Mouse (Mus musculus) kidney, embryonic 15.5 days (tissue): ENCODE results near the gene Sergef. TPM values are rescaled to one million over a fixed set of nuclear protein-coding genes. Genes with fewer than 3 reads are reported as not detected.
A peak's percentile ranks its signal among the peaks of the same experiment; 100 is the strongest.
"Not testable (repeated sequence)": the region's sequence is repeated elsewhere in the genome, so short reads cannot be mapped to it uniquely, and the experiment has no call there.

Source experiments
- ATAC-seq: fragments of 200-750 bp; cut with Nextera tagmentation; replicated peaks from 2 replicates; pipeline ENCODE4 v1.8.0; 2017; ENCODE audit warnings: moderate TSS enrichment; ENCODE audit not compliant: low FRiP score
- H3K27ac ChIP-seq: fragments of 300-500 bp; sonication (generic); 2 replicates; pipeline ENCODE4 v1.5.1; 2015; ENCODE audit warnings: mild to moderate bottlenecking, inconsistent platforms
- H3K27me3 ChIP-seq: fragments of 300-500 bp; sonication (generic); 2 replicates; pipeline ENCODE4 v1.6.1; 2015; ENCODE audit warnings: inconsistent platforms
- H3K36me3 ChIP-seq: fragments of 300-500 bp; sonication (generic); 2 replicates; pipeline ENCODE4 v1.6.1; 2015; ENCODE audit warnings: inconsistent platforms
- H3K4me1 ChIP-seq: fragments of 300-500 bp; sonication (generic); 2 replicates; pipeline ENCODE4 v1.6.1; 2015; ENCODE audit warnings: inconsistent platforms
- H3K4me2 ChIP-seq: fragments of 300-500 bp; sonication (generic); 2 replicates; pipeline ENCODE4 v1.6.1; 2015; ENCODE audit warnings: moderate library complexity, mild to moderate bottlenecking, inconsistent platforms
- H3K4me3 ChIP-seq: fragments of 300-500 bp; sonication (generic); replicated peaks from 2 replicates; pipeline ENCODE4 v1.5.1; 2015; ENCODE audit warnings: mild to moderate bottlenecking, inconsistent platforms
- H3K9ac ChIP-seq: fragments of 300-500 bp; sonication (generic); 2 replicates; pipeline ENCODE4 v1.6.1; 2015; ENCODE audit warnings: mild to moderate bottlenecking, inconsistent platforms
- H3K9me3 ChIP-seq: fragments of 300-500 bp; sonication (generic); replicated peaks from 2 replicates; pipeline ENCODE4 v1.6.1; 2016; ENCODE audit warnings: inconsistent platforms
- WGBS: fragments of 180-500 bp; shearing (Covaris S2); methylation state at CpG from one replicate; pipeline ENCODE4 v1.1.7; 2015; ENCODE audit warnings: mixed read lengths; 5-methylcytosine and 5-hydroxymethylcytosine counted together
- polyA plus RNA-seq: library from polyadenylated mRNA; unstranded; fragments of >200 nt; fragmentation: Nextera tagmentation; extraction: Ambion mirVana; gene quantifications from 2 replicates; pipeline ENCODE4 v1.2.1, GENCODE M21; 2015

Sergef gene
- polyA plus RNA-seq, result 13.9 and 16.4 TPM in 2 replicates

GRCm38 (mm10) chr7:46639692-46640031 lies at the start of gene Sergef:
Gene Sergef, minus strand, starts transcription at chr7:46639807.
- WGBS, result under 1% methylated on average over 30 of the region's 30 CpGs
- ATAC-seq, result peak; percentile 98
- no peaks in the 10 kb centered on the region for H3K9me3 ChIP-seq
- H3K4me2 ChIP-seq, result peak within 1 kb of the TSS; percentile 93
- H3K27me3 ChIP-seq, result peaks cover 10% of the 10 kb centered on the region
- H3K27ac ChIP-seq, result peak within 1 kb of the TSS; percentile 57; the same call in 1 of the 2 replicates
- H3K4me3 ChIP-seq, result peak within 1 kb of the TSS; percentile 63
- H3K36me3 ChIP-seq, result no peaks in the 10 kb centered on the region
- peak within 1 kb of the TSS; percentile 74 for H3K9ac ChIP-seq
- peaks cover 17% of the 10 kb centered on the region for H3K4me1 ChIP-seq

GRCm38 (mm10) chr7:46686827-46687226 lies 47.2 kb upstream of the Sergef start:
- no peaks in the 10 kb centered on the region for H3K27me3 ChIP-seq
- H3K36me3 ChIP-seq, result peaks cover 42% of the 10 kb centered on the region
- H3K4me2 ChIP-seq, result no peak overlapping the region
- no peak for ATAC-seq
- no peak overlapping the region for H3K4me3 ChIP-seq
- no peak overlapping the region for H3K9ac ChIP-seq
- H3K4me1 ChIP-seq, result no peaks in the 10 kb centered on the region
- no peak overlapping the region for H3K27ac ChIP-seq
- no peaks in the 10 kb centered on the region for H3K9me3 ChIP-seq
- WGBS, result 86% methylated on average over 5 of the region's 5 CpGs

DNA sequence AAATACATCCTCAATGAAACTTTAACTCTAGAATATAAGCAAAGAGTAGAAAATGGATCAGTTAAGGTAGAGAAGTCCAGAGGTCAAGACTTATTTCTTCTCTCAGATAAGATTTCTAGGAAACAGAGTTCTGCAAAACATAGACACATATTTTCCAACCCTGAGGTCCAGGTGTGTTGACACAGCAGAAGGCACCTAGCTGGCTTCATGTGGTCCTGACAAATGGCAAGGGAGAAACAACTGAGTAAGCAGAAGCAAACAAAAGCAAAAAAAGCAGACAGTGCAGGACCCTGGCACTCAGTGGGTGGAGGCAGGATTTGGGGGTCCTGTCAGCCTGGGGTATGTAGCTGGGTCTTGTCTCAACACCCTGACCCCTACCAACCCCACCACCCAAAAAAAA lies 41.1 kb upstream of the Sergef start:
- H3K9me3 ChIP-seq, result no peaks in the 10 kb centered on the region
- no peak overlapping the region for H3K9ac ChIP-seq
- H3K27me3 ChIP-seq, result no peaks in the 10 kb centered on the region
- H3K36me3 ChIP-seq, result no peaks in the 10 kb centered on the region
- ATAC-seq, result no peak
- no peak overlapping the region for H3K27ac ChIP-seq
- H3K4me1 ChIP-seq, result no peaks in the 10 kb centered on the region
- H3K4me2 ChIP-seq, result no peak overlapping the region
- H3K4me3 ChIP-seq, result no peak overlapping the region

- WGBS, result 78% methylated on average over 7 of the region's 7 CpGs
- not testable (repeated sequence) for H3K4me2 ChIP-seq, H3K27ac ChIP-seq, H3K4me3 ChIP-seq, H3K4me1 ChIP-seq, H3K36me3 ChIP-seq, H3K27me3 ChIP-seq, ATAC-seq, H3K9ac ChIP-seq, H3K9me3 ChIP-seq
These were observed 39.4 kb upstream of the Sergef start for GRCm38 (mm10) chr7:46679044-46679443.

GRCm38 (mm10) chr7:46678417-46678816 lies 38.8 kb upstream of the Sergef start:
- no peaks in the 10 kb centered on the region for H3K9me3 ChIP-seq
- no peak overlapping the region for H3K4me3 ChIP-seq
- H3K27me3 ChIP-seq, result no peaks in the 10 kb centered on the region
- H3K36me3 ChIP-seq, result no peaks in the 10 kb centered on the region
- WGBS, result 96% methylated on average over 3 of the region's 3 CpGs
- H3K4me2 ChIP-seq, result no peak overlapping the region
- no peaks in the 10 kb centered on the region; the same call in 1 of the 2 replicates for H3K4me1 ChIP-seq
- no peak overlapping the region for H3K9ac ChIP-seq
- ATAC-seq, result no peak
- no peak overlapping the region for H3K27ac ChIP-seq

DNA sequence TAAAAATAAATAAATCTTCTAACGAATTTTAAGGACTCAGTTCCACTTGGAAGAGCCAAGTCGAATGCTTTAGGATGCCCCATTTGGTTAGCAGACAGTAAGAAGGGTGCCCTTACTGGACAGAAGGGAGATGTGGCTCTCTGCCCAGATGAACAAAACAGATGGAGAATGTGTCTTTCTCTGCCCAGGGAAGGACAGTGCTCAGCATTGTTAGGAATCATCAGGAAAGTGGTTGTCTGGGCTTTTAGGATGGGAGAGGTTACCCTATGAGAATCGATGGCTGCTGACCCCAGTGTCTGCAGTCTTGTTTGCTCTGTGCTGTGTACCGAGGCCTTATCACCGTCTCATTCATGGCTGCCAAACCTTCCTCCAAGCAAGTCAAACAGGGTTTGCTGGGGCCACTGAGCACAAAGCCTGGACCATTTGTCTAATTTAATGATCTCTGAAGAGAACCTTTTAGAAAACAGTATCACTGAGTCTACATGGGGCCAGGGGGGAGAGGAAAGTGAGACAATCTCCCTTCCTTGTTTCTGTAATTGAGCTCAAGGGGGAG lies 37.3 kb upstream of the Sergef start:
- ATAC-seq, result peak; percentile 56; the same call in 1 of the 2 replicates
- H3K9me3 ChIP-seq, result no peaks in the 10 kb centered on the region
- no peak overlapping the region for H3K4me2 ChIP-seq
- H3K27me3 ChIP-seq, result no peaks in the 10 kb centered on the region
- no peak overlapping the region for H3K27ac ChIP-seq
- H3K4me1 ChIP-seq, result peaks cover 8% of the 10 kb centered on the region
- no peak overlapping the region for H3K4me3 ChIP-seq
- H3K9ac ChIP-seq, result no peak overlapping the region
- no peaks in the 10 kb centered on the region for H3K36me3 ChIP-seq
- WGBS, result 38% methylated on average over 5 of the region's 5 CpGs

DNA sequence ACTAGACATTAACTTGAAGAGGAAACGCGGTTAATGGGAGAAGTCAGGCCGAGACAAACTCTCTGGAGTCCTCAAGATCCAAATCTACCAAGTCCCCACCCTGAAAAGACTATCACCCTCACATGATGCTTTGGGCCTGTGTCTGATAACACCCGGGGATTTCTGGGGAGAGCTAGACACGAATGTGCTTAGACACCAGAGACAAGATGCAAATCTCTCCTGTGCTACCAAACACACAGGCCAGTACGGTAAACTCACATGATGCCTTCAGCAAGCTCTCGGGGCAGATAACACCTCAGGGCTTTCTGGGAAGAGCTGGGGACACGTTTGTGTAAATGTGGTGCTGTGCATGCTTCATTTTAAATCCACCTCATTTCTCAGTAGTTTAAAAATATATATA lies 36.3 kb upstream of the Sergef start:
- Histone ChIP-seq H3K27ac (no peak overlapping the region), H3K4me3 (no peak overlapping the region), H3K27me3 (no peaks in the 10 kb centered on the region), H3K4me2 (no peak overlapping the region), H3K4me1 (peaks cover 11% of the 10 kb centered on the region), H3K9ac (no peak overlapping the region), H3K9me3 (no peaks in the 10 kb centered on the region), H3K36me3 (no peaks in the 10 kb centered on the region)
- ATAC-seq, result no peak
- 83% methylated on average over 8 of the region's 8 CpGs for WGBS

GRCm38 (mm10) chr7:46675061-46675460 lies 35.5 kb upstream of the Sergef start:
- 90% methylated on average over 7 of the region's 7 CpGs for WGBS
- Histone ChIP-seq H3K27ac (no peak overlapping the region), H3K9ac (no peak overlapping the region), H3K4me3 (no peak overlapping the region), H3K9me3 (no peaks in the 10 kb centered on the region), H3K4me1 (peaks cover 11% of the 10 kb centered on the region), H3K4me2 (no peak overlapping the region), H3K36me3 (no peaks in the 10 kb centered on the region), H3K27me3 (no peaks in the 10 kb centered on the region)
- ATAC-seq, result no peak

DNA sequence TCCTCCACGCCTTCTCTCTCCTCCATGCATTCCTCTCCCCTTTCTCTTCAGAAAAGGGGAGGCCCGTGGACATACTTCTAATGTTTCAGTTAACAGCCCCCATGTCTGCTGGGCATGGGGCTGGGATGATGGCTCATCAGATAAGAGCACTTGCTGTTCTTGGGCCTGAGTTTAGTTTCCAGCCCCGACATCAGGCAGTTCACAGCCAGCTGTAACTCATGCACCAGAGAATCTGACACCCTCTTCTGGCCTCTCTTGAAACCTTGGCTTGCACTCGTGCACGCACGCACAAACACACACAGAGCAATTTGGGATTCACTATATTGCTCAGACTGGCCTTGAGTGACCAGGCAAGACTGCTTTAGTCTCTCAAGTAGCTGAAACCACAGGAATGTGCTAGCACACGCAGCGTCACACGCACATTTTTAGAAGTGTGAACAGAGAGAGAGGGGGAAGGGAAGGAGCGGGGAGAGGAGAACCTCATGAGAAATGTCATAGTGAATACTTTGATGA lies 32.6 kb upstream of the Sergef start, which contains the start of gene Tph1:
Tph1 (minus strand) TSS at position 378 of the 513 bp plus-strand sequence.
- H3K36me3 ChIP-seq, result no peaks in the 10 kb centered on the region
- no peak within 1 kb of the TSS for H3K4me3 ChIP-seq
- peaks cover 4% of the 10 kb centered on the region; the same call in 1 of the 2 replicates for H3K27me3 ChIP-seq
- no peak within 1 kb of the TSS for H3K4me2 ChIP-seq
- peaks cover 15% of the 10 kb centered on the region for H3K4me1 ChIP-seq
- no peaks in the 10 kb centered on the region for H3K9me3 ChIP-seq
- H3K27ac ChIP-seq, result no peak within 1 kb of the TSS
- 26% methylated on average over 10 of the region's 10 CpGs for WGBS
- 0 out of 2 replicates have a peak within 1 kb of the TSS, but pooled peaks have one; percentile 11 for H3K9ac ChIP-seq
- 0 out of 2 replicates have a peak, but pooled peaks have one; percentile 31 for ATAC-seq

GRCm38 (mm10) chr7:46667256-46667655 lies 27.6 kb upstream of the Sergef start:
- ATAC-seq, result 0 out of 2 replicates have a peak, but pooled peaks have one; percentile 54

DNA sequence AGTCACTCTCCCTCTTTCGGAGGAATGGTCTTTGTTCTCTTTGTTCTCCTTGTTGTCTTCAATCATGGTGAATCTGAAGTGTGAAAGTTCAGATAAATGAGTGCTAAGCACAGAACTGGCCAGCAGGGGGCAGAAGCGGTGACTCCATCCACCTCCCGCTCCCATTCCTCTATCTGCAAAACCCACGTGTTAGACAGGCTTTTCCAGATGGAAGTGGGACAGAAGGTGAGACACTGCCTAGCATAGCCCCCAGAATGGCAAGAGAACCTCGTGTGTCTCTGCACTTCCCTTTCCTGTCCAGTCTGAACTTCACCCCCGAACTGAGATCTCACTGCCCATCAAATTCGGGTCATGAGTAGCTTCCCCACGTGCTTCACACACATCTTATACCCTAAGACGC lies 25.6 kb upstream of the Sergef start:
- ATAC-seq, result no peak
- no peaks in the 10 kb centered on the region for H3K9me3 ChIP-seq
- WGBS, result 23% methylated on average over 9 of the region's 9 CpGs
- H3K27me3 ChIP-seq, result peaks cover 26% of the 10 kb centered on the region
- H3K36me3 ChIP-seq, result no peaks in the 10 kb centered on the region
- no peak overlapping the region for H3K4me2 ChIP-seq
- H3K4me1 ChIP-seq, result peaks cover 7% of the 10 kb centered on the region
- no peak overlapping the region for H3K27ac ChIP-seq
- no peak overlapping the region for H3K9ac ChIP-seq
- no peak overlapping the region for H3K4me3 ChIP-seq

More at GRCm38 (mm10) chr7:46667256-46667655, 27.6 kb upstream of the Sergef start:
- Histone ChIP-seq H3K9ac (no peak overlapping the region), H3K36me3 (no peaks in the 10 kb centered on the region), H3K27ac (no peak overlapping the region), H3K9me3 (no peaks in the 10 kb centered on the region), H3K27me3 (peaks cover 26% of the 10 kb centered on the region), H3K4me3 (peak overlapping the region; percentile 16; the same call in 1 of the 2 replicates), H3K4me2 (peak overlapping the region; percentile 50), H3K4me1 (peaks cover 13% of the 10 kb centered on the region)
- 1% methylated on average over 21 of the region's 21 CpGs for WGBS

GRCm38 (mm10) chr7:46661591-46662090 lies 22.0 kb upstream of the Sergef start:
- H3K9me3 ChIP-seq, result no peaks in the 10 kb centered on the region
- 41% methylated on average over 18 of the region's 18 CpGs for WGBS
- no peak overlapping the region for H3K9ac ChIP-seq
- H3K36me3 ChIP-seq, result no peaks in the 10 kb centered on the region
- H3K27ac ChIP-seq, result no peak overlapping the region
- no peak overlapping the region for H3K4me2 ChIP-seq
- ATAC-seq, result no peak
- H3K4me1 ChIP-seq, result no peaks in the 10 kb centered on the region; the same call in 1 of the 2 replicates
- H3K27me3 ChIP-seq, result peaks cover 16% of the 10 kb centered on the region
- no peak overlapping the region for H3K4me3 ChIP-seq
